Mouse (Mus musculus) cortical plate, adult 2 months (tissue): ENCODE results near the gene Pfdn4. TPM values are rescaled to one million over a fixed set of nuclear protein-coding genes. Genes with fewer than 3 reads are reported as not detected.

ENCODE experiments used
- H3K27ac ChIP-seq: fragments of 200-500 bp; 2 replicates; pipeline ENCODE4 v1.5.1; 2012; ENCODE audit warnings: low read length, control low read depth, inconsistent platforms; ENCODE audit not compliant: insufficient read depth
- H3K4me1 ChIP-seq: fragments of 200-500 bp; 2 replicates; pipeline ENCODE4 v1.6.1; 2011; ENCODE audit warnings: low read length; ENCODE audit not compliant: control insufficient read depth, insufficient read depth
- H3K4me3 ChIP-seq: fragments of 200-500 bp; 2 replicates; pipeline ENCODE4 v1.5.1; 2011; ENCODE audit warnings: mild to moderate bottlenecking, low read length, control low read depth; ENCODE audit not compliant: insufficient read depth
- CTCF ChIP-seq: fragments of 200-500 bp; IDR thresholded peaks from 2 replicates; pipeline ENCODE4 v1.5.1; 2011; ENCODE audit warnings: mild to moderate bottlenecking, control low read depth, low read length; ENCODE audit not compliant: insufficient read depth; ENCODE audit errors: extremely low read depth
- POLR2A ChIP-seq: fragments of 200-500 bp; IDR thresholded peaks from 2 replicates; pipeline ENCODE4 v1.6.1; 2011; ENCODE audit warnings: mild to moderate bottlenecking, low read length, control low read depth; ENCODE audit not compliant: insufficient read depth; ENCODE audit errors: extremely low read depth
- polyA plus RNA-seq: library from polyadenylated mRNA; depleted of rRNA; stranded (reverse); fragments of >200 nt; gene quantifications from 2 replicates; pipeline ENCODE4 v1.2.3, GENCODE M21; 2012

Gene Pfdn4
- polyA plus RNA-seq, 1 experiment, result 29.4 TPM

DNA sequence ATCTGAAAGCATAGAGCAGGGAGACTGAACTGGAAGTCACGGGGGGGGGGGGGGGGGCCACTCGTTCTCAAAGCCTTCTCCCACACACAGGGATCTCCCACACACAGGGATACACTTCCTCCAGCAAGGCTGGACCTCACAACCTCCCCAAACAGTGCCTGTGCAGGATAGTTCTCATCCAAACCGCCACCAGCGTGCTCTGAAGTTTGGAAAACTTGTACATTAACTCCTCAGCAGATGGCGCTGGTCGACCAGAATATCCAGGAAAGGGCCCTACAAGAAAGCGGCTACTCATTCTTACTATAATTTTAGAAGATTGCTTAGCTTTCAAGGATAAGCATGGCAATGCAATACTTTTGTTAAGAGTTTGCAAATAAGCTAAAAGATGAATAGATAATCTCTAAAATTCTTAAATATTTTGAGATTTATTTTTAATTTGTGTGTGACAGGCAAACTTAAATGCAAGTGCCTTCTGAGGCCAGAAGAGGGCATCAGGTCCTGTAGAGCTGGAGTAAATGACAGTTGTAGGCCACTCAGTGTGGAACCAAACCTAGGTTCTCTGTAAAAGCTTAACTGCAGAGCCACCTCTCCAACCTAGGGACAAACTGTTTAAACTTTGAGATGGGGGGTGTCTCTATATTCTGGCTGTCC, 24.2 kb downstream of the Pfdn4 start:
- no peaks in the 10 kb centered on the region for H3K4me1 ChIP-seq
- no peak overlapping the region for H3K27ac ChIP-seq
- no peak overlapping the region for H3K4me3 ChIP-seq
- peak; percentile 72 for TF ChIP-seq CTCF
- no peak for TF ChIP-seq POLR2A

DNA sequence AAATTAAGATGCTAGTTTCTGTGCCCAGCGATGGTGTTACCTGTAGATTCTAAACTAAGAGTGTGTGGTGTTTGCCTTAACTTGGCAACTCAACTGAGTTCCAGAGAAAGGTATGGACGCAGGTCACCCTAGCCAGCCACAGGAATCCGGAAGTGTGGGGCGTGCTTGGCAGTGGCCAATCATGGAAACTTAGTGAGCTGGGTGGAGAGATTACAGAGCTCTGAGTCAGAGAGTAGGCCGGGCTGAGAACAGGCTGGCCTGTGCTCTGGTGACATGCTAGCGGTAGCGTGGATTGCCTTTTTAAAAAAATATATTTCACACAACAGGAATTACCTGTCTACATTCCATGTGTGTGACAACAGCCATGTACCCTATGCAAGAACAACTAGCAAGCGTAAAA, 30.3 kb downstream of the Pfdn4 start:
- Histone ChIP-seq H3K4me3 (no peak overlapping the region), H3K27ac (no peak overlapping the region), H3K4me1 (no peaks in the 10 kb centered on the region)
- TF ChIP-seq POLR2A, result no peak
- TF ChIP-seq CTCF, result no peak

DNA sequence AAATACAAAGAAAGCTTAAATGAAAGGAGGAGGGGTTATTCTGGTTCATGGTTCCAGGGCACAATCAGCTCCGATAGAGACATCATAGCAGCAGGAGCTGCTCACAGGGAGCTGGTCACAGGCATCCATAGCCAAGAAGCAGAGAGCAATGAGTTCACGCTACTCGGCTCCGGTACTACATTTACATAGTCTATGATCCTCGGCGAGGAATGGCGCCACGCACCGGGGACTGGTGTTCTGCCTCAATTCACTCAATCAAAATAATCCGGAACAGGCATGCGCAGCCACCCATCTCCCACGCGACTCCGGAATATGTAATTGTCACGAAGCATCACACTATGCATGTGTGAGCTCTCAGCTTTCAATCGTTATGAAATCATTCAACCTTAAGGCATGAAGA, 31.8 kb downstream of the Pfdn4 start:
- TF ChIP-seq CTCF, result no peak
- TF ChIP-seq POLR2A, result no peak
- H3K4me1 ChIP-seq, result no peaks in the 10 kb centered on the region
- H3K27ac ChIP-seq, result no peak overlapping the region
- no peak overlapping the region for H3K4me3 ChIP-seq

DNA sequence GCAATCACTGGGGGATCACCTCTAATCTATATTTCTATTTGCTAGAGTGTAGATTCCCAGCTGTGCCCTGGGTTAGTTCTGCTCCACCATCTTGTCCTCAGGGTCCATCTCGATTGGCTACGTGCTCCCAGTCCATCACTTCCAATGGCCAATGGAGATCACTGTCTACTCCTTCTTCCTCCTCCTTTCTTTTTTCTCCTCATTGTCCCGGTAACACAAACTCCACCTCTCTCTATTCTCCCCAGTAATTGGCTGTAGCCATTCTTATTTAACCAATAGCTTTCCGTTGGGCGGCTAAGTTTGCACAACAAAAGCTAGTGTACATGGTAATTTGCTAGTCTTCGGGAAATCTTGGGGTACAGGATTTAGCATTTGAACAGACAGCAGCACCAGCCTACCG, 33.5 kb downstream of the Pfdn4 start:
- Histone ChIP-seq H3K27ac (no peak overlapping the region), H3K4me1 (no peaks in the 10 kb centered on the region), H3K4me3 (no peak overlapping the region)
- TF ChIP-seq POLR2A (no peak), CTCF (no peak)

DNA sequence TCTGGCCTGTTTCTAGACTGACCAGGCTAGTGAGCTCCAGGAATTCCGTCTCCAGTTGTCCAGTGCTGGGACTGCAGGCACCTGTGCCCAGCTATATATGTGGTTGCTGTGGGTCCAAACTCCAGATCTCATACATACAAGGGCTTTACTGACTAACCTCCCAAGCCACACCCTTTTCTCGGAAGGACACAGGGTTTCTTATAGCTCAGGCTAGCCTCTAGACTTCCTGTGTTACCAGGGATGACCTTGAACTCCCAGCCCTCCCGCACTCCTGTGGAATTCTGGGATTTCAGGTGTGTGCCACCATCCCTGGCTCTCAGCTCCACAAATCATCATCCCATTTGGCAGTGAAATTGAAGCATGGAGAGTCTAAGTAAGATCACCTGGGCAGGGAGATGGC, 34.0 kb downstream of the Pfdn4 start:
- H3K27ac ChIP-seq, result no peak overlapping the region
- TF ChIP-seq CTCF (no peak), POLR2A (no peak)
- H3K4me3 ChIP-seq, result no peak overlapping the region
- H3K4me1 ChIP-seq, result no peaks in the 10 kb centered on the region

DNA sequence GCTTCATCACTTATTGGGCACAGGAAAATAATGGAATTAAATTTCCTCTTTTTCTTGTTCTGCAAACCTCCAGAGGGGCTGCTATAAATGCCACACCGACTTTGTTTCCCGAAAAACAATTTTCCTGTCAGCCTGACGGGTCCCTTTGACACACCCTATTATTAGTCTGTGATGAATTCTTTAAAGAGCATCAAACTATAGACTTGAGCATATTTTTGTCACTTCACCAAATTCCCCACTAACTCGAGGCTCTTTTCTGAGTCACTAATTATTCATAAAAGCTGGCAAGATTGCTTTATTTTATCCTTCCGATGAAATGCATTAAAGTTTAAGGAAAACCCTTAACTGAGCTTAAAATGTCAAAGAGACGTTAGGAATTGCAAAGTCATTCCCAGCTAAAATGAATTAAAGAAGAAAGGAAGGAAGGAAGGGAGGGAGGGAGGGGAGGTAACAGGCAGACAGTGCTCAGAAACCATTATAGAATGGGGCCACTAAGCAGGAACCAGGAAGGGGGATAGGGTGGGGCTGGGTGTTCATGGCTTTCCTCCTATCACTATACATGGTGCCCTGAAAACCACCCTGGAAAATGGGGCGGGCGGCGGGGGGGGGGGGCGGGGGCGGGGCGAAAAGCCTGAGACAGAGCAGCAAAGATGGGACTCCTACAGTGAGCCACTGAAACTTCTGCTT, 38.0 kb downstream of the Pfdn4 start:
- H3K4me3 ChIP-seq, result no peak overlapping the region
- H3K4me1 ChIP-seq, result peaks cover 2% of the 10 kb centered on the region; the same call in 1 of the 2 replicates
- TF ChIP-seq CTCF (no peak), POLR2A (no peak)
- H3K27ac ChIP-seq, result no peak overlapping the region

DNA sequence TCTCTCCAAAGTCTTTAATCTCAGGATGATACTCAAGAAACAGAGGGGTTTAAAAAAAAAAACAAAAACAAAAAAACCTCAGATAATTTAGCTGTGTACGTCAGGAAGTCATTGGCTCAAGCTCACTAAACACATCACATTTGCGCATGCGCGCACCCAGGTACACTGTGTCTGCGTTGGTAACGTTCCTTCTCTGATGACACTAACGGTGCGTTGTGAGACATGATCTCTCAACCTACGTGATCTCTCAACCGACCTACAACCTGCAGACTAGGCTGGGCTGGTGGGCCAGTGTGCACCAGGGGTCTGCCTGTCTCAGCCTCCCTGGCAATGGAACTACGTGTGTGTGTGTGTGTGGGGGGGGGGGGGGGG, 38.6 kb downstream of the Pfdn4 start:
- Histone ChIP-seq H3K4me3 (no peak overlapping the region), H3K27ac (no peak overlapping the region), H3K4me1 (peaks cover 5% of the 10 kb centered on the region)
- TF ChIP-seq CTCF (no peak), POLR2A (no peak)

DNA sequence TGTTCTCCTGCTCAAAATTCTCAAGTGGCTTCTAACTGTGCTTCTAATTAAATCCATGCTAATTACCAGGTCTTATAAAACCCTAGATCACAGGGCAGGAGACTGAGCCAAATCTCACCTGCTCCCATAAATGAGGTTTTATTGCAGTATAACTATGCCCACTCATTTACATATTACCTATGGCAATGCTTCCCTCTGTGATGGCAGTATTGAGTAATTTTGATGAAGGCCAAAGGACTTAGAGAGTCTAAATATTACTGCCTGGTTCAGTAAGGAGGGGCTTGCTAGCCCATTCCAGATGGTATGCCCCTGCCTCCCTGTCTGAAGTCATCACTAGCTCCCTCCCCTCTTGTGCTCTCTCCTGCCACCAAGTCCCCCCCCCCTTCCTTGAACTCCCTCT, 39.6 kb downstream of the Pfdn4 start:
- TF ChIP-seq POLR2A (no peak), CTCF (no peak)
- Histone ChIP-seq H3K27ac (no peak overlapping the region), H3K4me3 (no peak overlapping the region), H3K4me1 (peaks cover 7% of the 10 kb centered on the region)

DNA sequence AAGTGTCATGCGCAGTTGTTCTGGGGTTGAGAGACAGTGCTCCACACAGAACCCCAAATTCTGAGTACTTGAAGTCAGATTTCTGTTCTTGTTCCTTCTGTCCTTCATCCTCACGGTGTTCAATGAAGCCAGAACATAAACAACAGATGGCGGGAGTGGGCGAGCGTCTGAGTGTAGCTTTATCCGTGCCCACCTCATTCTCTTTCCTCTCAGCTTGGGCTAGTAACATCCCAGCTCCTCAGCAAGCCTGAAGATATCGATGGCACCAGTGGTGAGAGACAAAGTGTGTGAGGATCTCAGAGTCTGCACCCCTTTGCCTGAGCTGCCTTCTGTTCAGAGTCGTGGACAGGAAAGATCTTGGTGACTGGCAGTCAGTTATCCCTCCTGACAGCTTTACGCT, 43.0 kb downstream of the Pfdn4 start:
- H3K4me1 ChIP-seq, result peaks cover 8% of the 10 kb centered on the region
- H3K27ac ChIP-seq, result no peak overlapping the region
- TF ChIP-seq CTCF, result no peak
- no peak for TF ChIP-seq POLR2A

DNA sequence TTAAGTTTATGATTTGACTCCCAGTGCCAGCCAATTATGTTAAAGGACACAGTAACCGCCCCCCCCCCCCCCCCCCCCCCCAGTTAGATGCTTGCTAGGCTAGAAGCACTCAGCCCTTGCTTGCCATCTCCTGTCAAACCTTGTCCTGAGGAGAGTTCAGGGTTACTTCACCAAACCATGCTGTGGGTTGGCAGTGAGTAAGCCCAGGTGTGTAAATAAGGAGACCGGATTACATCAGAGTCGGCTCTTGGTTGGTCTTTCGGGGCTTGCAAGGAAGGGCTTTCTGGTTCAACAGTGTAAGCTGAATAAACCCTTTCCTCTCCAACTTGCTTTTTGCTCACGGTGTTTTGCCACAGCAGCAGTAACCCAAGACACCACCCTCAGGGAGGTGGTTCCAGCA, 47.4 kb downstream of the Pfdn4 start:
- H3K27ac ChIP-seq, result no peak overlapping the region
- H3K4me1 ChIP-seq, result peaks cover 8% of the 10 kb centered on the region
- H3K4me3 ChIP-seq, result no peak overlapping the region
- TF ChIP-seq CTCF, result no peak
- no peak for TF ChIP-seq POLR2A

More for the DNA sequence above, 43.0 kb downstream of the Pfdn4 start:
- H3K4me3 ChIP-seq, result no peak overlapping the region

DNA sequence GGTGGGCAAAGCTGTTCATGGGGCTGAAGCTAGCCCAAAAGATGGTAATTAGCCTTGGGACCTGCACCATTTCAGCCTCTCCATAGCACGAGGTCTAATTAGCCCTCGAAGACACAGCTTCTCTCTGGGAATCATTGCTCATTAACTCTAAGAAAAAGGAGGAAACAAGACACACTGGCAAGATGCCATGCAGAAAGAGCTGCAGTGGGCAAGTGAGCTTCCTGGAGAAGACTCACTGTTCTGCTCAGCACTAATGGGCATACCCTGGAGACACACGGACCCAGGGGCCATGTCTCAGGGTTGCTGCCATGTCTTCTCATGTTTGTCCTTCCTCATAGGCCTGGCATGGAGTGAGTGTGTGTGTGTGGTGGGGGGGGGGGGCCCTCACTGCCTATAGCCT, 47.9 kb downstream of the Pfdn4 start:
- Histone ChIP-seq H3K4me3 (no peak overlapping the region), H3K27ac (no peak overlapping the region), H3K4me1 (peaks cover 6% of the 10 kb centered on the region)
- TF ChIP-seq CTCF (no peak), POLR2A (no peak)
